Mouse (Mus musculus) kidney, adult 2 months (tissue): ENCODE measurements around the gene Mgat3.

ENCODE experiments used
- CTCF ChIP-seq: fragments of 200-500 bp; conservative IDR thresholded peaks from 2 replicates; pipeline ENCODE4 v1.5.1; 2011; ENCODE audit warnings: low read depth, mild to moderate bottlenecking, control low read depth, low read length, moderate library complexity, mixed read lengths; ENCODE audit not compliant: insufficient read depth, insufficient read length
- POLR2A ChIP-seq: fragments of 200-500 bp; IDR thresholded peaks from one replicate; pipeline ENCODE4 v1.6.1; 2011; ENCODE audit warnings: low read depth, low read length, control low read depth

DNA sequence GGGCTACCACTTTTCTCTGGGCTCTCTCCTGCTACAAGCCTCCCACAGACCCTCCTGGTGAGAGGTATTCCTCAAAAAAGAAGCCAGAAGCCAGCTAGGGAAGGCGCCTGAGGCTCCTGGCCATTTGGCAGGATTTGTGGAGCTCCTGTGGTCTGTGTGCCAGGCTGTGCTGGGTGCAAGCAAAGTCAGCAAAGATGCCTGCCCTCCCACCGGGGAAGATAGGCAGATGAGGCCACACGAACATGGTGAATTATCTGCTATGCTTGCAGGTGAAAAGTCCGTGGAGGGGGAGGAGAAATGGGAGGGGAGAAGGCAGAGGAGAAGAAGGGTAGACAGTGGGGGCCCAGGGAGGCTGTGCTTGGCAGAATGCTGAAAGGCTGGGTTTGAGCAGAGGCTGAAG is 3.2 kb upstream of the Mgat3 start:
- TF ChIP-seq POLR2A (no peak), CTCF (no peak)
